Mouse (Mus musculus) liver, adult 2 months (tissue): ENCODE measurements around the gene Akr1b7. TPM values are rescaled to one million over a fixed set of nuclear protein-coding genes. Genes with fewer than 3 reads are reported as not detected.
"Not testable (repeated sequence)": the region's sequence is repeated elsewhere in the genome, so short reads cannot be mapped to it uniquely, and the experiment has no call there.

ENCODE experiments used
- DNase-seq: peaks from one replicate; pipeline ENCODE4 v3.0.0-alpha.2; 2011; ENCODE audit warnings: low read depth, low spot score; ENCODE audit errors: extremely low read depth
- H3K27ac ChIP-seq: fragments of 200-500 bp; replicated peaks from 2 replicates; pipeline ENCODE4 v1.5.1; 2012; ENCODE audit warnings: low read depth, mild to moderate bottlenecking, control low read depth, inconsistent platforms, low read length; ENCODE audit not compliant: insufficient read depth
- H3K27me3 ChIP-seq: fragments of 200-500 bp; 2 replicates; pipeline ENCODE4 v1.6.1; 2012; ENCODE audit warnings: mild to moderate bottlenecking, moderate library complexity, low read length, inconsistent platforms; ENCODE audit not compliant: control insufficient read depth, insufficient read depth
- H3K36me3 ChIP-seq: fragments of 200-500 bp; 2 replicates; pipeline ENCODE4 v1.6.1; 2012; ENCODE audit warnings: low read length, inconsistent platforms; ENCODE audit not compliant: control insufficient read depth, insufficient read depth
- H3K4me1 ChIP-seq: fragments of 200-500 bp; 2 replicates; pipeline ENCODE4 v1.6.1; 2011; ENCODE audit warnings: low read length; ENCODE audit not compliant: control insufficient read depth, insufficient read depth
- H3K4me3 ChIP-seq: fragments of 200-500 bp; 2 replicates; pipeline ENCODE4 v1.5.1; 2011; ENCODE audit warnings: low read depth, mild to moderate bottlenecking, control low read depth, low read length, moderate library complexity; ENCODE audit not compliant: insufficient read depth
- H3K79me2 ChIP-seq: fragments of 200-500 bp; 2 replicates; pipeline ENCODE4 v1.6.1; 2012; ENCODE audit warnings: inconsistent platforms, mild to moderate bottlenecking, low read length, moderate library complexity; ENCODE audit not compliant: control insufficient read depth, insufficient read depth
- H3K9ac ChIP-seq: fragments of 200-500 bp; 2 replicates; pipeline ENCODE4 v1.6.1; 2012; ENCODE audit warnings: low read depth, mild to moderate bottlenecking, control low read depth, inconsistent platforms, low read length
- CTCF ChIP-seq: fragments of 200-500 bp; IDR thresholded peaks from 2 replicates; pipeline ENCODE4 v1.5.1; 2011; ENCODE audit warnings: low read depth, low read length, control low read depth
- POLR2A ChIP-seq: fragments of 200-500 bp; IDR thresholded peaks from 2 replicates; pipeline ENCODE4 v1.6.1; 2011; ENCODE audit warnings: low read length, control low read depth; ENCODE audit not compliant: insufficient read depth; ENCODE audit errors: extremely low read depth
- WGBS: fragments of 180-500 bp; shearing (Covaris S2); methylation state at CpG from one replicate; pipeline ENCODE4 v1.1.7; 2018; 5-methylcytosine and 5-hydroxymethylcytosine counted together
- polyA plus RNA-seq: library from polyadenylated mRNA; depleted of rRNA; stranded (reverse); fragments of >200 nt; gene quantifications from 2 replicates; pipeline ENCODE4 v1.2.3, GENCODE M21; 2012
- total RNA-seq: library from RNA; depleted of rRNA; stranded (reverse); fragments of >200 nt; gene quantifications from 2 replicates; pipeline ENCODE4 v1.2.3, GENCODE M21; 2014

Akr1b7 gene
- total and polyA plus RNA-seq, 2 experiments, result 1.1 to 6.4 TPM

- Histone ChIP-seq H3K27ac (no peak overlapping the region), H3K79me2 (no peaks in the 10 kb centered on the region), H3K27me3 (no peaks in the 10 kb centered on the region), H3K36me3 (no peaks in the 10 kb centered on the region), H3K4me3 (no peak overlapping the region), H3K9ac (no peak overlapping the region), H3K4me1 (peaks cover 7% of the 10 kb centered on the region)
- no peak for DNase-seq
- WGBS, result 86% methylated on average over 10 of the region's 10 CpGs
- TF ChIP-seq CTCF, result no peak
- no peak for TF ChIP-seq POLR2A
Observed at GRCm38 (mm10) chr6:34407403-34407802, 4.7 kb upstream of the Akr1b7 start.

GRCm38 (mm10) chr6:34412688-34413087 is 554 bp downstream of the Akr1b7 start:
- TF ChIP-seq POLR2A, result no peak
- TF ChIP-seq CTCF, result no peak
- peak; percentile 12 for DNase-seq
- Histone ChIP-seq H3K9ac (no peak overlapping the region), H3K79me2 (no peaks in the 10 kb centered on the region), H3K27me3 (no peaks in the 10 kb centered on the region), H3K4me3 (no peak overlapping the region), H3K27ac (no peak overlapping the region), H3K4me1 (peaks cover 8% of the 10 kb centered on the region), H3K36me3 (no peaks in the 10 kb centered on the region)
- 77% methylated on average over 1 of the region's 1 CpGs for WGBS

GRCm38 (mm10) chr6:34413386-34413785 is 1.3 kb downstream of the Akr1b7 start:
- not testable (repeated sequence) for H3K4me1 ChIP-seq, DNase-seq, H3K36me3 ChIP-seq, H3K27me3 ChIP-seq, H3K9ac ChIP-seq, H3K27ac ChIP-seq, H3K79me2 ChIP-seq, H3K4me3 ChIP-seq
- 37% methylated on average over 1 of the region's 1 CpGs for WGBS

- Histone ChIP-seq H3K4me3 (no peak overlapping the region), H3K9ac (no peak overlapping the region), H3K27ac (no peak overlapping the region), H3K36me3 (no peaks in the 10 kb centered on the region), H3K79me2 (no peaks in the 10 kb centered on the region), H3K4me1 (peaks cover 8% of the 10 kb centered on the region), H3K27me3 (no peaks in the 10 kb centered on the region)
- TF ChIP-seq CTCF (no peak), POLR2A (no peak)
- DNase-seq, result no peak
- WGBS, result 98% methylated on average over 2 of the region's 2 CpGs
Observed at GRCm38 (mm10) chr6:34416521-34416920, 4.4 kb downstream of the Akr1b7 start.

GRCm38 (mm10) chr6:34419071-34419470 is 6.9 kb downstream of the Akr1b7 start:
- Histone ChIP-seq H3K27me3 (no peaks in the 10 kb centered on the region), H3K4me1 (no peaks in the 10 kb centered on the region), H3K79me2 (no peaks in the 10 kb centered on the region), H3K36me3 (no peaks in the 10 kb centered on the region), H3K4me3 (no peak overlapping the region), H3K27ac (no peak overlapping the region), H3K9ac (no peak overlapping the region)
- DNase-seq, result no peak
- TF ChIP-seq POLR2A (no peak), CTCF (no peak)

GRCm38 (mm10) chr6:34439006-34439405 is 26.9 kb downstream of the Akr1b7 start:
- no peak for DNase-seq
- H3K9ac ChIP-seq, result no peak overlapping the region
- H3K4me3 ChIP-seq, result no peak overlapping the region
- no peak for TF ChIP-seq CTCF
- no peak for TF ChIP-seq POLR2A
- WGBS, result 63% methylated on average over 2 of the region's 2 CpGs
- no peaks in the 10 kb centered on the region for H3K27me3 ChIP-seq
- no peaks in the 10 kb centered on the region for H3K79me2 ChIP-seq
- H3K36me3 ChIP-seq, result no peaks in the 10 kb centered on the region
- no peaks in the 10 kb centered on the region for H3K4me1 ChIP-seq
- no peak overlapping the region for H3K27ac ChIP-seq
